ENCODE assay signal across 8 mouse cellular contexts in the genomic region with DNA sequence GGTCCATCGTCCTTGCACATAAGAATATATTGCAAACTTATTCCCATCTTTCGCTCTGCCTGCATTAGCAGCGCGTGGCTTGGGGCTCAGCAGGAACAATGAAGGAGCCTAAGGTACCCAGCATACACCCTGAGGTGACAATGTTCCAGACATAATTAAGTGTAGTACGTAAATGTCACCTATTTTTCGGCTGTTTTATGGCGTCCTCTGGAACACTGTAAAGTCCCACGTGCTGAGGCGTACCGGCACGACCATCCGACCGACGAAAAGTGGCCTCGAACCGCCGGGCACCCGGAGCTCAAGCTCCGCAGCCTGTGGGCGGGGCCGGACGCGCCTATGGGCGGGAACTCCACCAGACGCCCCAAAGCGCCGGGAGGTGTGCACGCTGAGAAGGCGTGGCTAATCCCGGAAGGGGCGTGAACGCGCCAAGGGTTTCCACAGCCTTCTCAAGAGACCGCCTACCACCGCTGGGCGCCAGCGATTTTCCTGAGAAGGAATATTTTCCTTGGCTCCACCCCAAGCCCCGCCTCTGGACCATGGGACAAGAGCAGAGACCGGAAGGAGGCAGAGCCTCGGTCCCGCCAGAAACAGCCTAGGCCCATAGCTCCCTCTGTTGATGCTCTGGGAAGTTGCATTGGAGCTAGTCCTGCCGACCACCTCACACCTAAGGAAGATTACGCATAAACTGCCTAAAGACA. TPM values are rescaled to one million over a fixed set of nuclear protein-coding genes. Genes with fewer than 3 reads are reported as not detected.
DNase-seq lines count a peak whose midpoint lies in the region; ATAC-seq and TF ChIP-seq lines count a peak whose summit lies in the region.

A gene (minus strand): TSS at position 316 of the 698 bp plus-strand sequence.

- H3K9me3 ChIP-seq in CH12.LX (replicated peaks; ENCODE audit: low read length): peaks cover 4% of the 10 kb centered on the region
- H3K9me3 ChIP-seq in forebrain, embryonic 11.5 days (ENCODE audit: control insufficient read depth, low read length): no peaks in the 10 kb centered on the region
- H3K9me3 ChIP-seq in heart, embryonic 16.5 days (replicated peaks; ENCODE audit: control insufficient read depth, low read length): no peaks in the 10 kb centered on the region
- no peaks in the 10 kb centered on the region for H3K9me3 ChIP-seq in liver, embryonic 15.5 days (replicated peaks)
- no peaks in the 10 kb centered on the region for H3K9me3 ChIP-seq in neural tube, embryonic 12.5 days

- peak within 1 kb of the TSS; percentile 90 for H3K4me2 ChIP-seq in CH12.LX (ENCODE audit: insufficient read depth, low read depth, poor library complexity, severe bottlenecking)
- peak within 1 kb of the TSS; percentile 59 for H3K4me2 ChIP-seq in forebrain, embryonic 11.5 days (ENCODE audit: low read depth, low read length, severe bottlenecking)
- H3K4me2 ChIP-seq in heart, embryonic 16.5 days (ENCODE audit: low read depth, low read length): peak within 1 kb of the TSS; percentile 72
- H3K4me2 ChIP-seq in liver, embryonic 15.5 days: peak within 1 kb of the TSS; percentile 86
- peak within 1 kb of the TSS; percentile 53 for H3K4me2 ChIP-seq in neural tube, embryonic 12.5 days (replicated peaks)

- peaks cover 11 to 44% of the 10 kb centered on the region in 2 experiments for H3K4me1 ChIP-seq in CH12.LX (ENCODE audit: control insufficient read depth in 1 of 2, insufficient read depth in 2 of 2)
- no peaks in the 10 kb centered on the region for H3K4me1 ChIP-seq in forebrain, embryonic 11.5 days (replicated peaks; ENCODE audit: control insufficient read depth, insufficient read depth, low read length)
- H3K4me1 ChIP-seq in heart, embryonic 16.5 days (ENCODE audit: control insufficient read depth, insufficient read depth, low read length): peaks cover 6% of the 10 kb centered on the region
- H3K4me1 ChIP-seq in liver, embryonic 15.5 days (replicated peaks): peaks cover 30% of the 10 kb centered on the region
- peaks cover 3% of the 10 kb centered on the region; the same call in 1 of the 2 replicates for H3K4me1 ChIP-seq in neural tube, embryonic 12.5 days

- TF ChIP-seq CTCF in CH12.LX (conservative IDR thresholded peaks at IDR 0.05 in 1 of 2, IDR thresholded peaks at IDR 0.05 in 1 of 2; ENCODE audit: low read depth in 2 of 2, low read length in 2 of 2): peak; percentile 60 to 99; a peak in 3 of 4 replicates

- dilution Hi-C loops in CH12.LX (cut with MboI; ENCODE audit: extremely low pct_ligation_motif_present, extremely low pct_unique_long_range_greater_than_20kb, low sequenced_read_pairs): no loop called here

- H3K4me3 ChIP-seq in CH12.LX (replicated peaks in 1 of 3; ENCODE audit: low read depth in 2 of 3, low read length in 2 of 3, poor library complexity in 1 of 3): peak within 1 kb of the TSS; percentile 56 to 81 (median 63)
- H3K4me3 ChIP-seq in forebrain, embryonic 11.5 days (ENCODE audit: low read depth, low read length): peak within 1 kb of the TSS; percentile 44
- peak within 1 kb of the TSS; percentile 54 for H3K4me3 ChIP-seq in heart, embryonic 16.5 days (ENCODE audit: low read length)
- H3K4me3 ChIP-seq in liver, embryonic 15.5 days (replicated peaks): peak within 1 kb of the TSS; percentile 58
- H3K4me3 ChIP-seq in neural tube, embryonic 12.5 days: peak within 1 kb of the TSS; percentile 36

- in situ Hi-C loops in CH12.LX (cut with MboI; ENCODE audit: low pct_ligation_motif_present, low pct_unique_long_range_greater_than_20kb, low sequenced_read_pairs): loop anchor here (5.0 kb wide), 1 partner anchor 234 kb away; no protein-coding TSS in a partner anchor

- no peak; the same call in none of the 2 replicates for TF ChIP-seq RAD21 in CH12.LX (IDR thresholded peaks at IDR 0.05; ENCODE audit: low read depth, low read length)

- H3K79me2 ChIP-seq in CH12.LX (replicated peaks; ENCODE audit: control insufficient read depth, extremely low read depth, insufficient read depth, poor library complexity, severe bottlenecking): no peaks in the 10 kb centered on the region; the same call in 1 of the 2 replicates

- H3K9ac ChIP-seq in CH12.LX (ENCODE audit: insufficient read depth, low read depth): peak within 1 kb of the TSS; percentile 59
- peak within 1 kb of the TSS; percentile 58 for H3K9ac ChIP-seq in forebrain, embryonic 11.5 days (ENCODE audit: low read length)
- H3K9ac ChIP-seq in heart, embryonic 16.5 days (ENCODE audit: low read length): peak within 1 kb of the TSS; percentile 64
- peak within 1 kb of the TSS; percentile 47 for H3K9ac ChIP-seq in liver, embryonic 15.5 days
- peak within 1 kb of the TSS; percentile 48; the same call in 1 of the 2 replicates for H3K9ac ChIP-seq in neural tube, embryonic 12.5 days

- peak; percentile 99 for ATAC-seq in forebrain, embryonic 11.5 days (replicated peaks; ENCODE audit: low FRiP score)
- peak; percentile 99 for ATAC-seq in heart, embryonic 16.5 days (replicated peaks; ENCODE audit: extremely low read depth, insufficient read depth, low FRiP score)
- ATAC-seq in liver, embryonic 15.5 days (ENCODE audit: insufficient read depth): peak; percentile 98
- peak; percentile 95 for ATAC-seq in neural tube, embryonic 12.5 days (ENCODE audit: low FRiP score, low read depth)

- peaks cover 18 to 55% of the 10 kb centered on the region in 2 experiments for H3K36me3 ChIP-seq in CH12.LX (replicated peaks in 1 of 2; ENCODE audit: control insufficient read depth in 1 of 2, insufficient read depth in 1 of 2, low read length in 1 of 2)
- H3K36me3 ChIP-seq in forebrain, embryonic 11.5 days (ENCODE audit: control insufficient read depth, insufficient read depth, low read length): no peaks in the 10 kb centered on the region; the same call in none of the 2 replicates
- peaks cover 12% of the 10 kb centered on the region for H3K36me3 ChIP-seq in heart, embryonic 16.5 days (ENCODE audit: control insufficient read depth, insufficient read depth)
- H3K36me3 ChIP-seq in liver, embryonic 15.5 days (replicated peaks): peaks cover 18% of the 10 kb centered on the region
- H3K36me3 ChIP-seq in neural tube, embryonic 12.5 days: peaks cover 18% of the 10 kb centered on the region

- peak; percentile 98 for TF ChIP-seq POLR2A in CH12.LX (IDR thresholded peaks at IDR 0.05; ENCODE audit: low read depth, low read length)

- TF ChIP-seq EP300 in CH12.LX (IDR thresholded peaks at IDR 0.05; ENCODE audit: low read length): no peak; the same call in 1 of the 2 replicates

- no peaks in the 10 kb centered on the region for H3K27me3 ChIP-seq in CH12.LX (replicated peaks)
- H3K27me3 ChIP-seq in forebrain, embryonic 11.5 days (ENCODE audit: control insufficient read depth, insufficient read depth, low read length): no peaks in the 10 kb centered on the region
- no peaks in the 10 kb centered on the region for H3K27me3 ChIP-seq in heart, embryonic 16.5 days (ENCODE audit: control insufficient read depth, insufficient read depth, low read length)
- no peaks in the 10 kb centered on the region for H3K27me3 ChIP-seq in liver, embryonic 15.5 days
- H3K27me3 ChIP-seq in neural tube, embryonic 12.5 days (replicated peaks): no peaks in the 10 kb centered on the region

- peak within 1 kb of the TSS; percentile 24; the same call in 1 of the 2 replicates for H3K27ac ChIP-seq in CH12.LX (ENCODE audit: insufficient read depth, low read depth)
- no peak within 1 kb of the TSS for H3K27ac ChIP-seq in forebrain, embryonic 11.5 days (ENCODE audit: low read depth, low read length)
- H3K27ac ChIP-seq in heart, embryonic 16.5 days (ENCODE audit: low read length): peak within 1 kb of the TSS; percentile 68
- H3K27ac ChIP-seq in liver, embryonic 15.5 days (replicated peaks): peak within 1 kb of the TSS; percentile 68
- no peak within 1 kb of the TSS for H3K27ac ChIP-seq in neural tube, embryonic 12.5 days

- peak; percentile 100 for DNase-seq in CH12.LX (ENCODE audit: extremely low read depth)
- peak; percentile 100 for DNase-seq in c-Kit-positive CD71-positive TER-119-negative erythroid progenitor cells, embryonic 14.5 days (ENCODE audit: low read depth)
- peak; percentile 99 for DNase-seq in forebrain, embryonic 11.5 days (ENCODE audit: low spot score)
- peak; percentile 100 for DNase-seq in kidney, postnatal 36 days
- DNase-seq in telencephalon, adult 2 months (ENCODE audit: low read depth, low spot score): peak; percentile 99

- 2% methylated on average over 43 of the region's 43 CpGs for WGBS in forebrain, embryonic 11.5 days
- 1% methylated on average over 43 of the region's 43 CpGs for WGBS in heart, embryonic 16.5 days
- 1% methylated on average over 42 of the region's 43 CpGs for WGBS in liver, embryonic 15.5 days (ENCODE audit: insufficient replicate concordance)
- 2% methylated on average over 43 of the region's 43 CpGs for WGBS in neural tube, embryonic 12.5 days

TF ChIP-seq in CH12.LX, 34 proteins besides CTCF, POLR2A, EP300 and RAD21 (continues in another document):
- no peak for TF ChIP-seq UBTF (IDR thresholded peaks at IDR 0.05; ENCODE audit: low read depth, low read length)
- TF ChIP-seq CHD1 (IDR thresholded peaks at IDR 0.05; ENCODE audit: low read depth, low read length): peak; percentile 82; the same call in 1 of the 2 replicates
- TF ChIP-seq BHLHE40 (IDR thresholded peaks at IDR 0.05; ENCODE audit: low read depth, low read length): peak; percentile 89
- no peak for TF ChIP-seq PAX5 (IDR thresholded peaks at IDR 0.05; ENCODE audit: low read length)
- 0 out of 2 replicates have a peak, but pooled peaks have one; percentile 67 for TF ChIP-seq KAT2A (IDR thresholded peaks at IDR 0.05; ENCODE audit: insufficient replicate concordance, low read length)
- peak; percentile 59; the same call in 1 of the 2 replicates for TF ChIP-seq MAZ (IDR thresholded peaks at IDR 0.05; ENCODE audit: low read depth, low read length)
- TF ChIP-seq ELF1 (IDR thresholded peaks at IDR 0.05; ENCODE audit: low read depth, low read length): peak; percentile 98
- no peak; the same call in 1 of the 2 replicates for TF ChIP-seq CHD2 (IDR thresholded peaks at IDR 0.05; ENCODE audit: low read length)
- peak; percentile 65 for TF ChIP-seq NRF1 (IDR thresholded peaks at IDR 0.05; ENCODE audit: low read depth, low read length)
- TF ChIP-seq MYC (IDR thresholded peaks at IDR 0.05; ENCODE audit: low read depth, low read length): peak; percentile 97
- peak; percentile 54; the same call in 1 of the 2 replicates for TF ChIP-seq ETS1 (conservative IDR thresholded peaks at IDR 0.05; ENCODE audit: low read depth, low read length)
- 0 out of 2 replicates have a peak, but pooled peaks have one; percentile 17 for TF ChIP-seq JUN (IDR thresholded peaks at IDR 0.05; ENCODE audit: insufficient read depth, low read depth, low read length)

RNA-seq across cellular contexts. Expression of the gene that starts here (rescaled TPM):
- 44.6 and 60.3 TPM in 2 replicates for total RNA-seq in CH12.LX (2012; rRNA removed)
- total RNA-seq in CH12.LX (2014; rRNA removed): 62.7 and 88.8 TPM in 2 replicates
- 71.3 and 77.9 TPM in 2 replicates for polyA plus RNA-seq in CH12.LX (2012; ENCODE audit: insufficient read length, low read depth)
- polyA plus RNA-seq in forebrain, embryonic 11.5 days (2014; fragmentation: Nextera tagmentation; extraction: Ambion mirVana): 23.3 and 23.7 TPM in 2 replicates
- 280 and 289 TPM in 2 replicates for polyA plus RNA-seq in heart, embryonic 16.5 days (2015; fragmentation: Nextera tagmentation; extraction: Ambion mirVana)
- 3.2 and 5.3 TPM in 2 replicates for polyA plus RNA-seq in liver, embryonic 15.5 days (2015; fragmentation: Nextera tagmentation; extraction: Ambion mirVana)
- 30.2 and 33.2 TPM in 2 replicates for polyA plus RNA-seq in neural tube, embryonic 12.5 days (2016; fragmentation: Nextera tagmentation; extraction: Ambion mirVana)

Comparison
In these comparisons a context has a peak if more than half of its experiments do, and no peak if none do; other contexts are left out.
1. H3K27ac ChIP-seq: peak in CH12.LX (single experiment), heart, embryonic 16.5 days (single experiment) and liver, embryonic 15.5 days (single experiment); none in forebrain, embryonic 11.5 days (single experiment) and neural tube, embryonic 12.5 days (single experiment).
2. Peak in every context shown above with its lines, with median percentiles within 50 percentile points of each other: DNase-seq, H3K4me2 ChIP-seq, H3K4me3 ChIP-seq, H3K9ac ChIP-seq and ATAC-seq.